Mouse (Mus musculus) right cerebral cortex, adult 18-20 months (tissue): ENCODE data around the gene Gm8797.
"Not testable (repeated sequence)": the region's sequence is repeated elsewhere in the genome, so short reads cannot be mapped to it uniquely, and the experiment has no call there.

Experiments used
- DNase-seq: peaks from one replicate; pipeline ENCODE4 v3.0.0; 2022; ENCODE audit warnings: mixed read lengths

Gene Gm8797

GRCm38 (mm10) chr3:5750506-5750905, at the start of gene Gm8797:
TSS of gene Gm8797 (plus strand) at chr3:5750806.
- DNase-seq: not testable (repeated sequence)

- no peak for DNase-seq
Observed at GRCm38 (mm10) chr3:5714481-5714880, 36.1 kb upstream of the Gm8797 start.

- DNase-seq: no peak
Observed at GRCm38 (mm10) chr3:5732931-5733330, 17.7 kb upstream of the Gm8797 start.

GRCm38 (mm10) chr3:5754763-5755478, 4.3 kb downstream of the Gm8797 start:
- peak; percentile 13 for DNase-seq

GRCm38 (mm10) chr3:5766256-5766655, 15.7 kb downstream of the Gm8797 start:
- DNase-seq: no peak

GRCm38 (mm10) chr3:5776894-5777293, 26.3 kb downstream of the Gm8797 start:
- no peak for DNase-seq
